Comparison of ENCODE assay signal across 10 mouse cellular contexts in the genomic region with DNA sequence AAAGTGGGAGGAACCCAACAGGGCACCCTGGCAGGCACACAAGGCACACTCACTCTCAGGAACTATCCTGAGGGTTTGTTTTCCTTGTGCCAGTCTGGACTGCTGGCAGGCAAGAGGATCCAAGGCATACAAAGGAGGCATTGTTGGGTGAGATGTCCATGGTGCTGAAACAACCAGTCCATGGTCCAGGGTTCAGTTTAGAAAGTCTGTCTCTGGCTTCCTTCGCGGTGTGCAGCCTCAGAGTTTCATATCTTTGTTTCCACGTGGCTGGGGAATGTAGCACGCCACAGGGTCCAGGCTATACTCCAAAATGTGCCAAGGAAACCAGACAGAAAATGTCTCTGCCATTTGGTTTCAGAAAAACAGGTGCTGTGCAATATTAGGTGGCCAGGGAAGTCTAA.
A peak's percentile ranks its signal among the peaks of the same experiment; 100 is the strongest.
DNase-seq lines count a peak whose midpoint lies in the region; ATAC-seq and TF ChIP-seq lines count a peak whose summit lies in the region.
"Had no signal": no experiment of that assay in that cellular context is flagged by ENCODE, and none has a peak within 500 bp of the region (broad histone marks: within the 10 kb centered on the region; RNA-seq: fewer than 3 reads in every experiment).

No protein-coding gene starts in this region.

- no peaks in the 10 kb centered on the region for H3K27me3 ChIP-seq in cerebellum, adult 2 months (ENCODE audit: control insufficient read depth, insufficient read depth, low read length)
- no peaks in the 10 kb centered on the region for H3K27me3 ChIP-seq in hindbrain, postnatal 0 days (ENCODE audit: insufficient read depth, low read length)
- H3K27me3 ChIP-seq: embryonic facial prominence, embryonic 13.5 days had no signal

- no peaks in the 10 kb centered on the region for H3K36me3 ChIP-seq in hindbrain, postnatal 0 days (ENCODE audit: insufficient read depth, low read length)
- H3K36me3 ChIP-seq: embryonic facial prominence, embryonic 13.5 days had no signal

- H3K9ac ChIP-seq in hindbrain, postnatal 0 days (replicated peaks; ENCODE audit: low read length) = no peak overlapping the region
- H3K9ac ChIP-seq: embryonic facial prominence, embryonic 13.5 days had no signal

- peak overlapping the region; percentile 61 for H3K27ac ChIP-seq in cerebellum, adult 2 months (ENCODE audit: insufficient read depth, low read length)
- no peak overlapping the region for H3K27ac ChIP-seq in hindbrain, postnatal 0 days
- H3K27ac ChIP-seq: embryonic facial prominence, embryonic 13.5 days had no signal

- H3K9me3 ChIP-seq in hindbrain, postnatal 0 days (ENCODE audit: low read length) = no peaks in the 10 kb centered on the region
- H3K9me3 ChIP-seq: embryonic facial prominence, embryonic 13.5 days had no signal

- TF ChIP-seq POLR2A in cerebellum, adult 2 months (IDR thresholded peaks at IDR 0.05; ENCODE audit: borderline replicate concordance, insufficient read depth, low read length) = no peak

- peak; percentile 1 for DNase-seq in kidney, postnatal 14 days
- DNase-seq in kidney, adult 9 months = no peak
- peak; percentile 29 for DNase-seq in ZHBTc4 (ENCODE audit: low read depth, low spot score)
- peak; percentile 79 to 91 for DNase-seq in cerebellum, adult 2 months
- peak; percentile 50 for DNase-seq in hindbrain, postnatal 0 days (ENCODE audit: low spot score)
- DNase-seq in ovary, postnatal 10 days (ENCODE audit: low spot score) = no peak
- no peak for DNase-seq in spleen, postnatal 4 days (ENCODE audit: low spot score in 2 of 2)
- DNase-seq in left cerebral cortex, adult 11 months (ENCODE audit: low spot score) = no peak
- DNase-seq: lung, adult 2 months had no signal

- ATAC-seq in hindbrain, postnatal 0 days = peak; percentile 79

- H3K4me1 ChIP-seq in cerebellum, adult 2 months (ENCODE audit: control insufficient read depth, insufficient read depth, low read length) = peaks cover 42% of the 10 kb centered on the region
- H3K4me1 ChIP-seq in hindbrain, postnatal 0 days (ENCODE audit: insufficient read depth, low read length) = 0 out of 2 replicates have a peak, but pooled peaks cover 5% of the 10 kb centered on the region
- H3K4me1 ChIP-seq: embryonic facial prominence, embryonic 13.5 days had no signal

- no peak overlapping the region for H3K4me3 ChIP-seq in cerebellum, adult 2 months (replicated peaks; ENCODE audit: insufficient read depth, low read depth, low read length)
- no peak overlapping the region for H3K4me3 ChIP-seq in hindbrain, postnatal 0 days (ENCODE audit: low read length)
- H3K4me3 ChIP-seq: embryonic facial prominence, embryonic 13.5 days had no signal

- TF ChIP-seq CTCF in cerebellum, adult 2 months (IDR thresholded peaks at IDR 0.05; ENCODE audit: borderline replicate concordance, insufficient read depth, low read depth, low read length) = no peak
- TF ChIP-seq CTCF in hindbrain, postnatal 0 days (IDR thresholded peaks at IDR 0.05; ENCODE audit: low read depth) = no peak

- WGBS in cerebellum, adult 2 months = 1% methylated on average over 4 of the region's 4 CpGs
- 26% methylated on average over 4 of the region's 4 CpGs for WGBS in hindbrain, postnatal 0 days

- no peak overlapping the region for H3K4me2 ChIP-seq in hindbrain, postnatal 0 days (ENCODE audit: low read depth, low read length)
- H3K4me2 ChIP-seq: embryonic facial prominence, embryonic 13.5 days had no signal

Comparison
In these comparisons a context has a peak if more than half of its experiments do, and no peak if none do; other contexts are left out.
1. DNase-seq: peak in kidney, postnatal 14 days (single experiment), ZHBTc4 (single experiment), cerebellum, adult 2 months (2 of 2) and hindbrain, postnatal 0 days (single experiment); none in kidney, adult 9 months (single experiment), ovary, postnatal 10 days (single experiment), spleen, postnatal 4 days (0 of 2) and left cerebral cortex, adult 11 months (single experiment).